Mouse (Mus musculus) stomach, postnatal 0 days (tissue): ENCODE measurements around the gene Slc6a16. TPM values are rescaled to one million over a fixed set of nuclear protein-coding genes. Genes with fewer than 3 reads are reported as not detected.

Experiments used
- ATAC-seq: fragments of 200-750 bp; cut with Nextera tagmentation; 2 replicates; pipeline ENCODE4 v1.8.0; 2017; ENCODE audit not compliant: low FRiP score, low TSS enrichment
- DNase-seq: peaks from one replicate; pipeline ENCODE4 v3.0.0-alpha.2; 2016; ENCODE audit warnings: low spot score
- H3K27ac ChIP-seq: fragments of 300-500 bp; sonication (generic); replicated peaks from 2 replicates; pipeline ENCODE4 v1.5.1; 2014; ENCODE audit warnings: mild to moderate bottlenecking, control low read depth
- H3K27me3 ChIP-seq: fragments of 300-500 bp; sonication (generic); 2 replicates; pipeline ENCODE4 v1.6.1; 2014; ENCODE audit warnings: low read length; ENCODE audit not compliant: control insufficient read depth, insufficient read depth
- H3K36me3 ChIP-seq: fragments of 300-500 bp; sonication (generic); 2 replicates; pipeline ENCODE4 v1.6.1; 2014; ENCODE audit warnings: low read length, mixed read lengths; ENCODE audit not compliant: control insufficient read depth, insufficient read depth
- H3K4me1 ChIP-seq: fragments of 300-500 bp; sonication (generic); replicated peaks from 2 replicates; pipeline ENCODE4 v1.6.1; 2014; ENCODE audit warnings: antibody characterized with exemption; ENCODE audit not compliant: control insufficient read depth, insufficient read depth
- H3K4me2 ChIP-seq: fragments of 300-500 bp; sonication (generic); replicated peaks from 2 replicates; pipeline ENCODE4 v1.6.1; 2014; ENCODE audit warnings: low read depth, mild to moderate bottlenecking, control low read depth, moderate library complexity
- H3K4me3 ChIP-seq: fragments of 300-500 bp; sonication (generic); 2 replicates; pipeline ENCODE4 v1.5.1; 2014; ENCODE audit warnings: low read depth, low read length, control low read depth
- H3K9ac ChIP-seq: fragments of 300-500 bp; sonication (generic); 2 replicates; pipeline ENCODE4 v1.6.1; 2014; ENCODE audit warnings: mild to moderate bottlenecking, low read length, control low read depth, mixed read lengths
- H3K9me3 ChIP-seq: fragments of 300-500 bp; sonication (generic); 2 replicates; pipeline ENCODE4 v1.6.1; 2016; ENCODE audit warnings: low read length; ENCODE audit not compliant: control insufficient read depth
- CTCF ChIP-seq: IDR thresholded peaks from 2 replicates; pipeline ENCODE4 v1.5.1; 2016; ENCODE audit warnings: antibody characterized with exemption, low read depth, mild to moderate bottlenecking, moderate library complexity
- EP300 ChIP-seq: optimal IDR thresholded peaks from 2 replicates; pipeline ENCODE3; 2016; ENCODE audit warnings: antibody characterized with exemption
- WGBS: fragments of 180-500 bp; shearing (Covaris S2); extraction: QIAGEN DNeasy Blood & Tissue Kit; methylation state at CpG from one replicate; pipeline ENCODE4 v1.1.7; 2014; 5-methylcytosine and 5-hydroxymethylcytosine counted together
- polyA plus RNA-seq: library from polyadenylated mRNA; unstranded; fragments of >200 nt; fragmentation: Nextera tagmentation; extraction: Ambion mirVana; gene quantifications from 2 replicates; pipeline ENCODE4 v1.2.1, GENCODE M21; 2015

The Slc6a16 gene
- polyA plus RNA-seq, 1 experiment from 2014 or later, result 0.07 TPM

GRCm38 (mm10) chr7:45224826-45225225 is 16.1 kb upstream of the Slc6a16 start:
- peaks cover 24% of the 10 kb centered on the region for H3K36me3 ChIP-seq
- H3K27ac ChIP-seq, result no peak overlapping the region
- no peak overlapping the region for H3K4me2 ChIP-seq
- H3K9me3 ChIP-seq, result no peaks in the 10 kb centered on the region
- no peaks in the 10 kb centered on the region for H3K4me1 ChIP-seq
- ATAC-seq, result no peak
- no peaks in the 10 kb centered on the region for H3K27me3 ChIP-seq
- 91% methylated on average over 7 of the region's 7 CpGs for WGBS
- H3K9ac ChIP-seq, result no peak overlapping the region
- no peak for DNase-seq
- TF ChIP-seq EP300 (no peak), CTCF (no peak)
- H3K4me3 ChIP-seq, result no peak overlapping the region

DNA sequence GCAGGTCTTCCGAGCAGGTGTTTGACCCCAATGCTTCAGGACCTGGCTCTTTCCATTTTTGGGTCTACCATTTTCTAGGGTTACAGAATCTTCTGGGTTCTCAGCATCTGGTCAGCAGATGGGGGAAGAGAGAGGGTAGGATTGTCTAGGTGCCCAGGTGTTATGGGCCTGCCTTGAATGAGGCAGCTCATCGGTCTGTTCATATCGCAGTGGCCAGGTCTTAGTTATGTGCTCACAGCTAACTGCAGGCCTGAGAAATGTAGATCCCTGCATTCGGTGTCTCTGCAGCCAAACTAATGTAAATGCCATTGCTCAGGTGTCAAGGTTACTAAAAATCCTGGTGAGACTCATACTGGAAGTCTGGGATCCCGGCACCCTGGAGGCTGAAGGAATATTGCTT is 14.5 kb upstream of the Slc6a16 start:
- DNase-seq (no peak), ATAC-seq (no peak)
- Histone ChIP-seq H3K27ac (no peak overlapping the region), H3K4me2 (no peak overlapping the region), H3K4me3 (no peak overlapping the region), H3K4me1 (no peaks in the 10 kb centered on the region), H3K27me3 (no peaks in the 10 kb centered on the region), H3K9ac (no peak overlapping the region), H3K36me3 (peaks cover 16% of the 10 kb centered on the region), H3K9me3 (no peaks in the 10 kb centered on the region)
- no peak for TF ChIP-seq EP300
- TF ChIP-seq CTCF, result no peak
- WGBS, result 96% methylated on average over 5 of the region's 5 CpGs

DNA sequence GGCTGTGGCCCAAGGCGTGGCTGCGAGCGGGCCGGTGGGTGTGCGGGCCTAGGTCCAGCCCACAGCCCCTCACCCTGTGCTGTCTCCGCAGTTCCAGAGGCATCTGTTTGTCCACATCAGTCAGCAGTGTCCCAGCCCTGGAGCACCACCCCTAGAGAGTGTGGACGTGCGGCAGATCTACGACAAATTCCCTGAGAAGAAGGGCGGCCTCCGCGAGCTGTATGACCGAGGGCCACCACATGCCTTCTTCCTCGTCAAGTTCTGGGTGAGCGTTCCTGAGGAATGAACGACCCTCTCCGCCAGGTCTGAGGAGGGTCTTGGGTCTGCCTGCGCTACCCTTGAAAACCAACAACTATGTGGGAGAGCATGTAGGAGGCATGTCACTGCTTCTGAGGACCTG is 12.3 kb upstream of the Slc6a16 start:
- Histone ChIP-seq H3K4me3 (no peak overlapping the region), H3K9me3 (no peaks in the 10 kb centered on the region), H3K36me3 (peaks cover 15% of the 10 kb centered on the region), H3K4me1 (no peaks in the 10 kb centered on the region), H3K4me2 (no peak overlapping the region), H3K27me3 (no peaks in the 10 kb centered on the region), H3K27ac (no peak overlapping the region), H3K9ac (no peak overlapping the region)
- DNase-seq, result peak; percentile 11
- no peak for ATAC-seq
- WGBS, result 95% methylated on average over 18 of the region's 18 CpGs
- TF ChIP-seq CTCF (no peak), EP300 (no peak)

DNA sequence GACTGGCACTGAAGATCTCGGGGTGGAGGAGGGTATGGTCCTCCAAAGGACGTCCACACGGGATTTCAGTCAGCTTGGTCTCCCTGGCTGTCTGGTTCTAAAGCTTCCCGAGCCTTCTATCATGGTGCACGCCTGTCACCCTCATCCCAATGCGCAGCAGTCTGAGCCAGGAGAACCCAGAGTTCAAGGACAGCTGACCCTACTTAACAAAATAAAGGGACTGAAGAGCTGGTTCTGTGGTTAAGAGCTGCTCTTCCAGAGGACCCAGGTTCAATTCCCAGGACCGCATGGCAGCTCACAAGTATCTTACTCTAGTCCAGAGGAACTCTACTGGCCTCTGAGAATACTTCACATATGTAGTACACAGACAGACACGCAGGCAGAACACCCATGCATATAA is 11.8 kb upstream of the Slc6a16 start:
- DNase-seq (no peak), ATAC-seq (no peak)
- Histone ChIP-seq H3K27ac (no peak overlapping the region), H3K4me3 (no peak overlapping the region), H3K36me3 (peaks cover 12% of the 10 kb centered on the region), H3K27me3 (no peaks in the 10 kb centered on the region), H3K9ac (no peak overlapping the region), H3K4me2 (no peak overlapping the region), H3K9me3 (no peaks in the 10 kb centered on the region), H3K4me1 (peaks cover 1% of the 10 kb centered on the region; the same call in 1 of the 2 replicates)
- WGBS, result 90% methylated on average over 8 of the region's 8 CpGs
- TF ChIP-seq CTCF, result no peak
- no peak for TF ChIP-seq EP300

DNA sequence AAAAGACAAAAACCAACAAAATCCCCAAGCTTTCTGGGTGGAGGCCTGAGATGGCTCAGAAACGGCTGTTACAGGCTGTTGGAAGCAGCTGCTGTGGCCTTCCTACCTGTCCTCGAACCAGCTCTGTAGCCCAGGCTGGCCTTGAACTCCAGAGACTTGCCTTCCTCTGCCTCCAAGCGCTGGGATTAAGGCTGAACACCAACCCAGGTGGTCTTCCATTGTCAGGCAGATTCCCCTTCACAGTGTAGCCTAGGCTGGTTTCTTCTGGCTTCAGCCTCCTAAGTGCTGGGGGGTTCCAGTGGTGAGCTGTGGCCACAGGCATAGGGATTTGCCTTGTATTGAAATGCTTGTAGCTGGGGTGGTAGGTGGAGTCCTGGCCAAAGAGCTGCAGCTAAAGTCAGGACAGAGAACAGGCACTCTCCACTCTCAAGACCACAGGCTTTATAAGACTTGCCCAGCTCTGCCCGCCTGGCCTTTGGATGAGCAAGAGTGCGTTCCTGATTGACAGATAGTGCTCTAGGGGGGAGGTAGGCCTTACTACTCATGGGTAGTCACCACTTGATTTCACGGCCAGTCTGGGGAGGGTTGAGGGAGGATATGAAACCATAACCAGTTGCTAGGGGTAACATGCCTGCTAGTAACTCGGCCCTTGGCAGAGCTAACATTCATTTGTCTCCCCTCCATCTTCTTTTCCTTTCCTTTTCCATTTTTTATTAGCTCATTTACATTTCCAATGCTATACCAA is 11.3 kb upstream of the Slc6a16 start:
- Histone ChIP-seq H3K4me1 (peaks cover 7% of the 10 kb centered on the region; the same call in 1 of the 2 replicates), H3K36me3 (peaks cover 10% of the 10 kb centered on the region), H3K9ac (no peak overlapping the region), H3K9me3 (no peaks in the 10 kb centered on the region), H3K27me3 (no peaks in the 10 kb centered on the region), H3K4me2 (no peak overlapping the region), H3K4me3 (no peak overlapping the region), H3K27ac (no peak overlapping the region)
- WGBS, result 88% methylated on average over 7 of the region's 7 CpGs
- ATAC-seq, result no peak
- DNase-seq, result no peak
- TF ChIP-seq CTCF (no peak), EP300 (no peak)

- H3K9me3 ChIP-seq, result no peaks in the 10 kb centered on the region
- DNase-seq (no peak), ATAC-seq (no peak)
- peaks cover 3% of the 10 kb centered on the region; the same call in 1 of the 2 replicates for H3K36me3 ChIP-seq
- 81% methylated on average over 12 of the region's 12 CpGs for WGBS
- H3K27ac ChIP-seq, result no peak overlapping the region
- peaks cover 9% of the 10 kb centered on the region; the same call in 1 of the 2 replicates for H3K4me1 ChIP-seq
- no peak overlapping the region for H3K4me2 ChIP-seq
- H3K4me3 ChIP-seq, result no peak overlapping the region
- no peaks in the 10 kb centered on the region for H3K27me3 ChIP-seq
- TF ChIP-seq EP300 (no peak), CTCF (no peak)
- no peak overlapping the region for H3K9ac ChIP-seq
Measured at GRCm38 (mm10) chr7:45231192-45231591, 9.7 kb upstream of the Slc6a16 start.
